Mouse (Mus musculus): ENCODE measurements at regions not wholly inside any gene's neighbourhood (a gene's known extent, or its start where the extent isn't known, plus 50 kb on each side); places are given as distances from the start of the nearest gene placed in this dataset.
"Not testable (repeated sequence)": the region's sequence is repeated elsewhere in the genome, so short reads cannot be mapped to it uniquely, and the experiment has no call there.

GRCm38 (mm10) chr9:82581373-82582018 lies 247.8 kb upstream of the Irak1bp1 start:
- H3K9me3 ChIP-seq (ENCODE audit: control insufficient read depth, low read length) = no peaks in the 10 kb centered on the region
- DNase-seq (ENCODE audit: low spot score) = no peak
- no peak overlapping the region for H3K4me2 ChIP-seq (ENCODE audit: low read depth, low read length, severe bottlenecking)
- peak; percentile 60 for ATAC-seq (replicated peaks; ENCODE audit: low FRiP score)
- H3K36me3 ChIP-seq (ENCODE audit: control insufficient read depth, insufficient read depth, low read length) = no peaks in the 10 kb centered on the region
- H3K27me3 ChIP-seq (ENCODE audit: control insufficient read depth, insufficient read depth, low read length) = no peaks in the 10 kb centered on the region
- H3K9ac ChIP-seq (ENCODE audit: low read length) = no peak overlapping the region
- H3K27ac ChIP-seq (ENCODE audit: low read depth, low read length) = no peak overlapping the region
- H3K4me3 ChIP-seq (ENCODE audit: low read depth, low read length) = no peak overlapping the region
- H3K4me1 ChIP-seq (replicated peaks; ENCODE audit: control insufficient read depth, insufficient read depth, low read length) = no peaks in the 10 kb centered on the region
- 40% methylated on average over 4 of the region's 4 CpGs for whole genome bisulfite sequencing

- Histone ChIP-seq H3K27ac (ENCODE audit: low read depth, low read length) (no peak overlapping the region), H3K36me3 (ENCODE audit: control insufficient read depth, insufficient read depth, low read length) (no peaks in the 10 kb centered on the region), H3K4me1 (replicated peaks; ENCODE audit: control insufficient read depth, insufficient read depth, low read length) (no peaks in the 10 kb centered on the region), H3K4me2 (ENCODE audit: low read depth, low read length, severe bottlenecking) (no peak overlapping the region), H3K27me3 (ENCODE audit: control insufficient read depth, insufficient read depth, low read length) (no peaks in the 10 kb centered on the region), H3K9me3 (ENCODE audit: control insufficient read depth, low read length) (no peaks in the 10 kb centered on the region), H3K9ac (ENCODE audit: low read length) (no peak overlapping the region), H3K4me3 (ENCODE audit: low read depth, low read length) (no peak overlapping the region)
- WGBS = 64% methylated on average over 11 of the region's 11 CpGs
- no peak for ATAC-seq (replicated peaks; ENCODE audit: low FRiP score)
- no peak for DNase-seq (ENCODE audit: low spot score)
These were observed 220.2 kb upstream of the Irak1bp1 start for GRCm38 (mm10) chr9:82609111-82609510.

GRCm38 (mm10) chr9:82609946-82610345 lies 219.4 kb upstream of the Irak1bp1 start:
- H3K4me3 ChIP-seq (ENCODE audit: low read depth, low read length) = no peak overlapping the region
- 96% methylated on average over 4 of the region's 4 CpGs for WGBS
- no peak for ATAC-seq (replicated peaks; ENCODE audit: low FRiP score)

GRCm38 (mm10) chr9:82612526-82612925 lies 216.8 kb upstream of the Irak1bp1 start:
- H3K27ac ChIP-seq (ENCODE audit: low read depth, low read length) = no peak overlapping the region
- no peaks in the 10 kb centered on the region for H3K27me3 ChIP-seq (ENCODE audit: control insufficient read depth, insufficient read depth, low read length)
- H3K4me3 ChIP-seq (ENCODE audit: low read depth, low read length) = no peak overlapping the region
- H3K9me3 ChIP-seq (ENCODE audit: control insufficient read depth, low read length) = no peaks in the 10 kb centered on the region
- H3K9ac ChIP-seq (ENCODE audit: low read length) = no peak overlapping the region
- DNase-seq (ENCODE audit: low spot score) (no peak), ATAC-seq (replicated peaks; ENCODE audit: low FRiP score) (no peak)
- 88% methylated on average over 2 of the region's 2 CpGs for WGBS
- H3K4me2 ChIP-seq (ENCODE audit: low read depth, low read length, severe bottlenecking) = no peak overlapping the region
- no peaks in the 10 kb centered on the region for H3K4me1 ChIP-seq (replicated peaks; ENCODE audit: control insufficient read depth, insufficient read depth, low read length)
- no peaks in the 10 kb centered on the region for H3K36me3 ChIP-seq (ENCODE audit: control insufficient read depth, insufficient read depth, low read length)

More at GRCm38 (mm10) chr9:82609946-82610345, 219.4 kb upstream of the Irak1bp1 start:
- Histone ChIP-seq H3K9ac (ENCODE audit: low read length) (no peak overlapping the region), H3K27ac (ENCODE audit: low read depth, low read length) (no peak overlapping the region), H3K27me3 (ENCODE audit: control insufficient read depth, insufficient read depth, low read length) (no peaks in the 10 kb centered on the region), H3K36me3 (ENCODE audit: control insufficient read depth, insufficient read depth, low read length) (no peaks in the 10 kb centered on the region), H3K9me3 (ENCODE audit: control insufficient read depth, low read length) (no peaks in the 10 kb centered on the region), H3K4me1 (replicated peaks; ENCODE audit: control insufficient read depth, insufficient read depth, low read length) (no peaks in the 10 kb centered on the region), H3K4me2 (ENCODE audit: low read depth, low read length, severe bottlenecking) (no peak overlapping the region)
- DNase-seq (ENCODE audit: low spot score) = no peak

GRCm38 (mm10) chr9:82632411-82632810 lies 196.9 kb upstream of the Irak1bp1 start:
- no peak overlapping the region for H3K4me2 ChIP-seq (ENCODE audit: low read depth, low read length, severe bottlenecking)
- no peak for DNase-seq (ENCODE audit: low spot score)

GRCm38 (mm10) chr9:82640277-82640676 lies 189.1 kb upstream of the Irak1bp1 start:
- no peak for DNase-seq (ENCODE audit: low spot score)
- 86% methylated on average over 2 of the region's 2 CpGs for WGBS
- Histone ChIP-seq H3K9ac (ENCODE audit: low read length) (no peak overlapping the region), H3K36me3 (ENCODE audit: control insufficient read depth, insufficient read depth, low read length) (no peaks in the 10 kb centered on the region), H3K4me1 (replicated peaks; ENCODE audit: control insufficient read depth, insufficient read depth, low read length) (no peaks in the 10 kb centered on the region), H3K27ac (ENCODE audit: low read depth, low read length) (no peak overlapping the region), H3K4me2 (ENCODE audit: low read depth, low read length, severe bottlenecking) (no peak overlapping the region), H3K4me3 (ENCODE audit: low read depth, low read length) (no peak overlapping the region), H3K27me3 (ENCODE audit: control insufficient read depth, insufficient read depth, low read length) (no peaks in the 10 kb centered on the region), H3K9me3 (ENCODE audit: control insufficient read depth, low read length) (no peaks in the 10 kb centered on the region)
- no peak for ATAC-seq (replicated peaks; ENCODE audit: low FRiP score)

More at GRCm38 (mm10) chr9:82632411-82632810, 196.9 kb upstream of the Irak1bp1 start:
- H3K4me1 ChIP-seq (replicated peaks; ENCODE audit: control insufficient read depth, insufficient read depth, low read length) = no peaks in the 10 kb centered on the region
- no peak for ATAC-seq (replicated peaks; ENCODE audit: low FRiP score)
- no peak overlapping the region for H3K4me3 ChIP-seq (ENCODE audit: low read depth, low read length)
- H3K27ac ChIP-seq (ENCODE audit: low read depth, low read length) = no peak overlapping the region
- H3K9ac ChIP-seq (ENCODE audit: low read length) = no peak overlapping the region
- no peaks in the 10 kb centered on the region for H3K36me3 ChIP-seq (ENCODE audit: control insufficient read depth, insufficient read depth, low read length)
- 86% methylated on average over 3 of the region's 3 CpGs for WGBS
- H3K27me3 ChIP-seq (ENCODE audit: control insufficient read depth, insufficient read depth, low read length) = no peaks in the 10 kb centered on the region
- no peaks in the 10 kb centered on the region for H3K9me3 ChIP-seq (ENCODE audit: control insufficient read depth, low read length)

- no peak for DNase-seq (ENCODE audit: low spot score)
- no peak; the same call in 1 of the 2 replicates for ATAC-seq (replicated peaks; ENCODE audit: low FRiP score)
- Histone ChIP-seq H3K36me3 (ENCODE audit: control insufficient read depth, insufficient read depth, low read length) (no peaks in the 10 kb centered on the region), H3K27ac (ENCODE audit: low read depth, low read length) (no peak overlapping the region), H3K9ac (ENCODE audit: low read length) (no peak overlapping the region), H3K4me2 (ENCODE audit: low read depth, low read length, severe bottlenecking) (no peak overlapping the region), H3K4me3 (ENCODE audit: low read depth, low read length) (no peak overlapping the region), H3K27me3 (ENCODE audit: control insufficient read depth, insufficient read depth, low read length) (no peaks in the 10 kb centered on the region), H3K9me3 (ENCODE audit: control insufficient read depth, low read length) (no peaks in the 10 kb centered on the region), H3K4me1 (replicated peaks; ENCODE audit: control insufficient read depth, insufficient read depth, low read length) (no peaks in the 10 kb centered on the region)
- WGBS = 40% methylated on average over 1 of the region's 1 CpGs
These were observed 185.4 kb upstream of the Irak1bp1 start for GRCm38 (mm10) chr9:82643900-82644299.

DNA sequence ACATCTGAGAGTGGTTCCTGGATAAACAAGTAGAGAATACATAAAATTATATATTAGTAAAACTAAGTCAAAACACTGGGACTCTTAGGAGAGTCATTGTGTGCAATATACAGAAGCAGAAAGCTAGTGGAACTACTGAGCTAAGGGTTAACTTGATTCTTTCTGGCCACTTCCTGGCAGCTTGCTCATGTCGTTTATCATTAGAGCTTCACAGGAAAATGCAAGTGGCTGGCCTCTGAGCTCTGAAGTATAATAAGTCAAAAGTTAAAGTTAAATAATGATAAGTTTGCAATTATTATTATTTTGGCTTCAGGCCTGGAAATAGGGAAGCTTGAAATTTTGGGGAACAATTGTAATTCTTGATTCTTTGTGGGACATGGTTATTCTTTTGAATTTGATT lies 173.8 kb upstream of the Irak1bp1 start:
- not testable (repeated sequence) for H3K4me2 ChIP-seq (ENCODE audit: low read depth, low read length, severe bottlenecking); ATAC-seq (replicated peaks; ENCODE audit: low FRiP score); H3K4me1 ChIP-seq (replicated peaks; ENCODE audit: control insufficient read depth, insufficient read depth, low read length); H3K36me3 ChIP-seq (ENCODE audit: control insufficient read depth, insufficient read depth, low read length); H3K27me3 ChIP-seq (ENCODE audit: control insufficient read depth, insufficient read depth, low read length); H3K9me3 ChIP-seq (ENCODE audit: control insufficient read depth, low read length); DNase-seq (ENCODE audit: low spot score); H3K27ac ChIP-seq (ENCODE audit: low read depth, low read length); H3K4me3 ChIP-seq (ENCODE audit: low read depth, low read length); H3K9ac ChIP-seq (ENCODE audit: low read length)
- 61% methylated on average over 1 of the region's 1 CpGs for WGBS

- Histone ChIP-seq H3K9me3 (ENCODE audit: control insufficient read depth, low read length) (no peaks in the 10 kb centered on the region), H3K4me1 (replicated peaks; ENCODE audit: control insufficient read depth, insufficient read depth, low read length) (no peaks in the 10 kb centered on the region), H3K4me2 (ENCODE audit: low read depth, low read length, severe bottlenecking) (no peak overlapping the region), H3K27me3 (ENCODE audit: control insufficient read depth, insufficient read depth, low read length) (no peaks in the 10 kb centered on the region), H3K27ac (ENCODE audit: low read depth, low read length) (no peak overlapping the region), H3K4me3 (ENCODE audit: low read depth, low read length) (no peak overlapping the region), H3K9ac (ENCODE audit: low read length) (no peak overlapping the region), H3K36me3 (ENCODE audit: control insufficient read depth, insufficient read depth, low read length) (no peaks in the 10 kb centered on the region)
- ATAC-seq (replicated peaks; ENCODE audit: low FRiP score) (no peak), DNase-seq (ENCODE audit: low spot score) (no peak)
- WGBS = 70% methylated on average over 1 of the region's 1 CpGs
These were observed 147.1 kb upstream of the Irak1bp1 start for GRCm38 (mm10) chr9:82682196-82682595.
